Mouse (Mus musculus) brain, embryonic 18.5 days (tissue): ENCODE data around the gene Cd9.

ENCODE experiments used
- DNase-seq: peaks from one replicate; pipeline ENCODE4 v3.0.0-alpha.2; 2012; ENCODE audit warnings: low read depth, low spot score

Cd9 gene

GRCm38 (mm10) chr6:125476090-125476489 is 18.5 kb downstream of the Cd9 start:
- no peak for DNase-seq

GRCm38 (mm10) chr6:125475184-125475583 is 19.4 kb downstream of the Cd9 start:
- DNase-seq, result no peak

- DNase-seq, result no peak
Measured at GRCm38 (mm10) chr6:125473939-125474338, 20.7 kb downstream of the Cd9 start.

GRCm38 (mm10) chr6:125473321-125473721 is 21.3 kb downstream of the Cd9 start:
- no peak for DNase-seq

GRCm38 (mm10) chr6:125471921-125472320 is 22.7 kb downstream of the Cd9 start:
- no peak for DNase-seq

GRCm38 (mm10) chr6:125471326-125471725 is 23.3 kb downstream of the Cd9 start:
- no peak for DNase-seq

- no peak for DNase-seq
Measured at GRCm38 (mm10) chr6:125470616-125471015, 24.0 kb downstream of the Cd9 start.

GRCm38 (mm10) chr6:125469222-125469621 is 25.4 kb downstream of the Cd9 start:
- DNase-seq, result no peak

- DNase-seq, result no peak
Measured at GRCm38 (mm10) chr6:125468179-125468960, 26.2 kb downstream of the Cd9 start.

- no peak for DNase-seq
Measured at GRCm38 (mm10) chr6:125467301-125467715, 27.3 kb downstream of the Cd9 start.

GRCm38 (mm10) chr6:125462312-125462711 is 32.3 kb downstream of the Cd9 start:
- DNase-seq, result no peak

GRCm38 (mm10) chr6:125461788-125462187 is 32.8 kb downstream of the Cd9 start:
- DNase-seq, result no peak

GRCm38 (mm10) chr6:125461325-125461724 is 33.3 kb downstream of the Cd9 start:
- no peak for DNase-seq

GRCm38 (mm10) chr6:125460589-125460988 is 34.0 kb downstream of the Cd9 start:
- DNase-seq, result no peak

GRCm38 (mm10) chr6:125459903-125460302 is 34.7 kb downstream of the Cd9 start:
- no peak for DNase-seq

- no peak for DNase-seq
Measured at GRCm38 (mm10) chr6:125455806-125456520, 38.6 kb downstream of the Cd9 start.

GRCm38 (mm10) chr6:125454731-125455130 is 39.9 kb downstream of the Cd9 start:
- DNase-seq, result no peak

GRCm38 (mm10) chr6:125454299-125454698 is 40.3 kb downstream of the Cd9 start:
- DNase-seq, result no peak

- no peak for DNase-seq
Measured at GRCm38 (mm10) chr6:125447660-125448059, 46.9 kb downstream of the Cd9 start.

- no peak for DNase-seq
Measured at GRCm38 (mm10) chr6:125447205-125447604, 47.4 kb downstream of the Cd9 start.

GRCm38 (mm10) chr6:125445381-125445780 is 49.2 kb downstream of the Cd9 start:
- DNase-seq, result no peak

GRCm38 (mm10) chr6:125442591-125442990 is 52.0 kb downstream of the Cd9 start:
- no peak for DNase-seq

- no peak for DNase-seq
Measured at GRCm38 (mm10) chr6:125436753-125437152, 57.8 kb downstream of the Cd9 start.
